ENCODE assay signal across 8 mouse cellular contexts in genomic region chr17:27623360-27624326, GRCm38 (mm10). TPM values are rescaled to one million over a fixed set of nuclear protein-coding genes. Genes with fewer than 3 reads are reported as not detected.
DNase-seq lines count a peak whose midpoint lies in the region; ATAC-seq and TF ChIP-seq lines count a peak whose summit lies in the region.

TSS of gene Nudt3 (minus strand) at chr17:27623495.

- peaks cover 47% of the 10 kb centered on the region for H3K79me2 ChIP-seq in MEL (ENCODE audit: control insufficient read depth, insufficient read depth, low read length, poor library complexity)

- TF ChIP-seq POLR2A in MEL (IDR thresholded peaks at IDR 0.05; ENCODE audit: control insufficient read depth in 1 of 2, insufficient read depth in 1 of 2, low read depth in 1 of 2, low read length in 2 of 2, poor library complexity in 1 of 2) = peak; percentile 64 to 96; a peak in 3 of 4 replicates
- TF ChIP-seq POLR2A in cerebellum, adult 2 months (IDR thresholded peaks at IDR 0.05; ENCODE audit: borderline replicate concordance, insufficient read depth, low read length) = peak; percentile 67
- no peak for TF ChIP-seq POLR2A in lung, adult 2 months (IDR thresholded peaks at IDR 0.05; ENCODE audit: borderline replicate concordance, extremely low read depth, low read depth, low read length)

- TF ChIP-seq CTCF in MEL (IDR thresholded peaks at IDR 0.05 in 2 of 3, conservative IDR thresholded peaks at IDR 0.05 in 1 of 3; ENCODE audit: control insufficient read depth in 1 of 3, insufficient read depth in 1 of 3, low read depth in 2 of 3, low read length in 3 of 3, poor library complexity in 1 of 3, severe bottlenecking in 1 of 3) = 0 out of 6 replicates have a peak, but pooled peaks of 1 of the 3 experiments have one; percentile 11
- no peak for TF ChIP-seq CTCF in cerebellum, adult 2 months (IDR thresholded peaks at IDR 0.05; ENCODE audit: borderline replicate concordance, insufficient read depth, low read depth, low read length)
- peak; percentile 30 for TF ChIP-seq CTCF in forebrain, postnatal 0 days (IDR thresholded peaks at IDR 0.05; ENCODE audit: low read depth)
- no peak for TF ChIP-seq CTCF in lung, adult 2 months (IDR thresholded peaks at IDR 0.05; ENCODE audit: insufficient read depth, low read length)

- H3K9me3 ChIP-seq in MEL (replicated peaks; ENCODE audit: insufficient read depth, low read length) = no peaks in the 10 kb centered on the region
- H3K9me3 ChIP-seq in forebrain, postnatal 0 days (ENCODE audit: low read length) = no peaks in the 10 kb centered on the region
- no peaks in the 10 kb centered on the region for H3K9me3 ChIP-seq in neural tube, embryonic 15.5 days (replicated peaks)

- H3K36me3 ChIP-seq in MEL (ENCODE audit: control insufficient read depth in 1 of 2, insufficient read depth in 2 of 2, low read length in 2 of 2) = peaks cover 0 to 18% of the 10 kb centered on the region in 2 experiments; a peak in 2 of 4 replicates
- no peaks in the 10 kb centered on the region; the same call in 1 of the 2 replicates for H3K36me3 ChIP-seq in forebrain, postnatal 0 days (ENCODE audit: insufficient read depth)
- H3K36me3 ChIP-seq in neural tube, embryonic 15.5 days = no peaks in the 10 kb centered on the region; the same call in 1 of the 2 replicates

- peak; percentile 93 for ATAC-seq in forebrain, postnatal 0 days
- peak; percentile 91 for ATAC-seq in neural tube, embryonic 15.5 days (ENCODE audit: low FRiP score)

- H3K9ac ChIP-seq in MEL (ENCODE audit: control insufficient read depth, low read depth, low read length, poor library complexity, severe bottlenecking) = peak within 1 kb of the TSS; percentile 99
- peak within 1 kb of the TSS; percentile 99 for H3K9ac ChIP-seq in forebrain, postnatal 0 days
- peak within 1 kb of the TSS; percentile 99 for H3K9ac ChIP-seq in neural tube, embryonic 15.5 days (replicated peaks)

- TF ChIP-seq RAD21 in MEL (IDR thresholded peaks at IDR 0.05; ENCODE audit: low read depth, low read length) = no peak

- no peak for TF ChIP-seq EP300 in MEL (IDR thresholded peaks at IDR 0.05; ENCODE audit: low read depth in 1 of 2, low read length in 2 of 2)

- peak within 1 kb of the TSS; percentile 58 for H3K27ac ChIP-seq in MEL (ENCODE audit: control insufficient read depth, low read depth, low read length)
- H3K27ac ChIP-seq in cerebellum, adult 2 months (ENCODE audit: insufficient read depth, low read length) = peak within 1 kb of the TSS; percentile 92
- peak within 1 kb of the TSS; percentile 98 for H3K27ac ChIP-seq in forebrain, postnatal 0 days (ENCODE audit: low read depth, low read length)
- H3K27ac ChIP-seq in neural tube, embryonic 15.5 days (replicated peaks) = peak within 1 kb of the TSS; percentile 99

- 8% methylated on average over 89 of the region's 91 CpGs for WGBS in cerebellum, adult 2 months
- 7% methylated on average over 91 of the region's 91 CpGs for WGBS in forebrain, postnatal 0 days
- 6% methylated on average over 86 of the region's 91 CpGs for WGBS in lung, adult 2 months
- 7% methylated on average over 90 of the region's 91 CpGs for WGBS in neural tube, embryonic 15.5 days

- DNase-seq in MEL (ENCODE audit: low read depth, low spot score) = peak; percentile 92
- DNase-seq in cerebellum, adult 2 months = peak; percentile 92 to 95
- peak; percentile 98 for DNase-seq in forebrain, postnatal 0 days
- DNase-seq in heart, postnatal 36 days = peak; percentile 92 to 95
- peak; percentile 86 to 91 for DNase-seq in layer of hippocampus, adult 18-20 months (ENCODE audit: low spot score in 2 of 2)
- peak; percentile 85 for DNase-seq in lung, adult 2 months
- peak; percentile 92 for DNase-seq in testis, postnatal 10 days (ENCODE audit: low spot score)

- H3K4me2 ChIP-seq in forebrain, postnatal 0 days (ENCODE audit: low read depth) = peak within 1 kb of the TSS; percentile 73
- peak within 1 kb of the TSS; percentile 78 for H3K4me2 ChIP-seq in neural tube, embryonic 15.5 days

- peak within 1 kb of the TSS; percentile 82 to 86 for H3K4me3 ChIP-seq in MEL (ENCODE audit: control insufficient read depth in 1 of 2, insufficient read depth in 1 of 2, low read depth in 2 of 2, low read length in 2 of 2)
- peak within 1 kb of the TSS; percentile 79 for H3K4me3 ChIP-seq in cerebellum, adult 2 months (replicated peaks; ENCODE audit: insufficient read depth, low read depth, low read length)
- H3K4me3 ChIP-seq in forebrain, postnatal 0 days (ENCODE audit: low read depth, low read length) = peak within 1 kb of the TSS; percentile 97
- H3K4me3 ChIP-seq in lung, adult 2 months (replicated peaks; ENCODE audit: extremely low read depth, low read depth, low read length) = peak within 1 kb of the TSS; percentile 65
- peak within 1 kb of the TSS; percentile 82 for H3K4me3 ChIP-seq in neural tube, embryonic 15.5 days (replicated peaks)

- H3K4me1 ChIP-seq in MEL (ENCODE audit: control insufficient read depth in 1 of 2, insufficient read depth in 2 of 2, low read length in 2 of 2) = peaks cover 0 to 11% of the 10 kb centered on the region in 2 experiments
- H3K4me1 ChIP-seq in cerebellum, adult 2 months (ENCODE audit: control insufficient read depth, insufficient read depth, low read length) = peaks cover 13% of the 10 kb centered on the region; the same call in 1 of the 2 replicates
- peaks cover 6% of the 10 kb centered on the region for H3K4me1 ChIP-seq in forebrain, postnatal 0 days (ENCODE audit: insufficient read depth)
- H3K4me1 ChIP-seq in lung, adult 2 months (ENCODE audit: control insufficient read depth, insufficient read depth, low read length) = peaks cover 6% of the 10 kb centered on the region; the same call in 1 of the 2 replicates
- peaks cover 41% of the 10 kb centered on the region for H3K4me1 ChIP-seq in neural tube, embryonic 15.5 days

- H3K27me3 ChIP-seq in MEL (ENCODE audit: control insufficient read depth in 1 of 2, insufficient read depth in 2 of 2, low read length in 2 of 2) = no peaks in the 10 kb centered on the region
- no peaks in the 10 kb centered on the region for H3K27me3 ChIP-seq in cerebellum, adult 2 months (ENCODE audit: control insufficient read depth, insufficient read depth, low read length)
- H3K27me3 ChIP-seq in forebrain, postnatal 0 days (ENCODE audit: insufficient read depth, low read length) = no peaks in the 10 kb centered on the region
- no peaks in the 10 kb centered on the region for H3K27me3 ChIP-seq in neural tube, embryonic 15.5 days (replicated peaks)

- intact Hi-C loops in heart, postnatal 36 days (cut with DNase I) = loop anchor here (5.0 kb wide), 1 partner anchor 36 kb away; no protein-coding TSS in a partner anchor

TF ChIP-seq in MEL, 35 proteins besides CTCF, POLR2A, EP300 and RAD21:
- peak; percentile 87 for TF ChIP-seq SIN3A (IDR thresholded peaks at IDR 0.05; ENCODE audit: low read length)
- TF ChIP-seq UBTF (IDR thresholded peaks at IDR 0.05; ENCODE audit: borderline replicate concordance, insufficient read depth, low read depth, low read length) = peak; percentile 63; the same call in 1 of the 2 replicates
- peak; percentile 90 for TF ChIP-seq NRF1 (IDR thresholded peaks at IDR 0.05; ENCODE audit: insufficient read depth, low read depth, low read length, poor library complexity, severe bottlenecking)
- TF ChIP-seq MAX (IDR thresholded peaks at IDR 0.05; ENCODE audit: low read length) = peak; percentile 49; the same call in 1 of the 2 replicates
- TF ChIP-seq POLR2AphosphoS2 (IDR thresholded peaks at IDR 0.05; ENCODE audit: low read length) = peak; percentile 44; the same call in 1 of the 2 replicates
- TF ChIP-seq MYC (IDR thresholded peaks at IDR 0.05; ENCODE audit: low read depth, low read length) = peak; percentile 65; the same call in 1 of the 2 replicates
- no peak for TF ChIP-seq USF2 (IDR thresholded peaks at IDR 0.05; ENCODE audit: borderline replicate concordance in 1 of 2, insufficient read depth in 1 of 2, low read depth in 1 of 2, low read length in 2 of 2)
- TF ChIP-seq MXI1 (IDR thresholded peaks at IDR 0.05; ENCODE audit: low read depth, low read length) = peak; percentile 91
- TF ChIP-seq ELF1 (IDR thresholded peaks at IDR 0.05; ENCODE audit: low read depth, low read length) = peak; percentile 21
- no peak for TF ChIP-seq KAT2A (conservative IDR thresholded peaks at IDR 0.05; ENCODE audit: low read depth, low read length)
- TF ChIP-seq SMC3 (IDR thresholded peaks at IDR 0.05; ENCODE audit: low read depth, low read length) = no peak
- TF ChIP-seq ETS1 (IDR thresholded peaks at IDR 0.05; ENCODE audit: low read depth, low read length) = 0 out of 2 replicates have a peak, but pooled peaks have one; percentile 7
- peak; percentile 59 for TF ChIP-seq NELFE (IDR thresholded peaks at IDR 0.05; ENCODE audit: low read depth, low read length)
- peak; percentile 45; the same call in 1 of the 2 replicates for TF ChIP-seq TBP (IDR thresholded peaks at IDR 0.05; ENCODE audit: low read depth, low read length)
- TF ChIP-seq TCF12 (IDR thresholded peaks at IDR 0.05; ENCODE audit: low read depth, low read length) = 0 out of 2 replicates have a peak, but pooled peaks have one; percentile 14
- no peak for TF ChIP-seq ZMIZ1 (IDR thresholded peaks at IDR 0.05; ENCODE audit: low read depth, low read length)

RNA-seq across cellular contexts. Expression of gene Nudt3, which starts in this region (rescaled TPM):
- 93.8 and 96.5 TPM in 2 replicates for total RNA-seq in MEL (2012; rRNA removed)
- 100 to 1,000 TPM in 1 of 2 experiments, 10 to 100 TPM in 1; 97.0 to 258 TPM for polyA plus RNA-seq in MEL (2012; ENCODE audit: insufficient read depth in 1 of 2, insufficient read length in 2 of 2, low read depth in 1 of 2, low replicate concordance in 2 of 2, missing spikeins in 1 of 2)
- 336 and 366 TPM in 2 replicates for polyA plus RNA-seq in cerebellum, adult 2 months (2012; rRNA removed)
- total RNA-seq in forebrain, postnatal 0 days (2014; rRNA removed) = 324 and 329 TPM in 2 replicates
- polyA plus RNA-seq in forebrain, postnatal 0 days (2015; fragmentation: Nextera tagmentation; extraction: Ambion mirVana) = 249 TPM in 2 replicates
- total RNA-seq in heart, postnatal 36 days (2021) = 100 to 1,000 TPM; 312 to 315 TPM
- 100 to 1,000 TPM; 521 to 525 TPM for total RNA-seq in layer of hippocampus, adult 18-20 months (2021)
- polyA plus RNA-seq in lung, adult 2 months (2012; rRNA removed) = 60.4 and 62.8 TPM in 2 replicates
- 229 and 253 TPM in 2 replicates for polyA plus RNA-seq in neural tube, embryonic 15.5 days (2015; fragmentation: Nextera tagmentation; extraction: Ambion mirVana)

Comparison
In these comparisons a context has a peak if more than half of its experiments do, and no peak if none do; other contexts are left out.
1. Peak in every context shown above with its lines: DNase-seq, ATAC-seq, H3K4me3 ChIP-seq and H3K27ac ChIP-seq.